Mouse (Mus musculus): ENCODE measurements around the gene Git1.
A peak's percentile ranks its signal among the peaks of the same experiment; 100 is the strongest.

The Git1 gene

DNA sequence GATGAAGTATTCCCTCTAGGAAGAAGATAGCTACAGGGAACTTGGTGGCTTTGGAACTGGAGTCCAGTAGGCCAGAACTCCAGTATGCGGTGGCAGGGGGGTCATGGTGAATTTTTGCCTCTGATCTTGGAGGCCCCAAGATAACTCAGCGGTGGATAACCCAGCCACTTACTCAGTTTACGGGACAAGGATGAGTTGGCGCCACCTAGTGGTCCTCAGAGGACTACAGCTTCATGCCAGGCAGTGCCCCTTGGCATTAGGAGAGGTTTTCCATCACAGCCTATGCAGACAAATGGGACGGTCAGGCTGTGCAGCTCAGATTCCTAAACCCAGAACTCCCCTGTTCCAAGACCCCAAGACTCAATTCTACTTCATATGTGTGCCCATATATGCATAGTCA is 8.0 kb downstream of the Git1 start:
- peak; percentile 65 to 66 for DNase-seq (ENCODE audit: low spot score in 2 of 2)

DNA sequence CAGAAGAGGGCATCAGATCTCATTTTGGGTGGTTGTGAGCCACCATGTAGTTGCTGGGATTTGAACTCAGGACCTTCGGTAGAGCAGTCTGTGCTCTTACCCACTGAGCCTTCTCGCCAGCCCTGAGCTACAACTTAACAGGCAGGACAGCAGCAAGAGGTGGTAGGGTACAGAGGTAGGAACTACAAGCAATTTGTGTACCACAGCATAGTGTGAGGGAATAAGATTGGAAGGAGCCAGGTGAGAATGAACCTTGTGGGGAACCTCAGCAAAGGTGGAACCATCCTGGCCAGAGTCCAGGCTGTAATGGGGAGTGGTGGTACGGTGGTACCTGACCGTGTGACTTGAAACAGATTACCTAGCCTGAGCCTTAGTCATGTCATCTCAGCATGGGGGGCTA is 8.6 kb downstream of the Git1 start:
- DNase-seq (ENCODE audit: low spot score in 2 of 2): no peak

DNA sequence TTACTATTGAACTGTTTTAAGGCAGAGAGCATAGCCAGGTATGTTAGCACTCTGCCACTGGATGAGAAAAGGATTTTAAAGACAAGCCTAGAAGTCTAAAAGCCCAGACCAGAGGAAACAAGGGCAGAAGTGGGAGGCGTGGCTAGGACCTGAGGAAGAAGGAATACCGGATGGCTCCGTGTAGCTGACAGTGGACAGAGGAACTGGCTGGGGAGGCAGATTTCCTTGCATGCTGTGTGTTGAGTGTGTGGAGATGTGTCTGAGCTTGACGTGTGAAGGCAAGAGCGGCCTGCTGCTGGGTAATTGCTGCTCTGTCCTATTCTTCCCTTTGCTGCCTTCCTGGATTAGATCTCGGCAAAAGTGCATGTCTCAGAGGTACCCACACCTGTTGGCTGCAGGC is 9.1 kb downstream of the Git1 start:
- DNase-seq (ENCODE audit: low spot score in 2 of 2): no peak

DNA sequence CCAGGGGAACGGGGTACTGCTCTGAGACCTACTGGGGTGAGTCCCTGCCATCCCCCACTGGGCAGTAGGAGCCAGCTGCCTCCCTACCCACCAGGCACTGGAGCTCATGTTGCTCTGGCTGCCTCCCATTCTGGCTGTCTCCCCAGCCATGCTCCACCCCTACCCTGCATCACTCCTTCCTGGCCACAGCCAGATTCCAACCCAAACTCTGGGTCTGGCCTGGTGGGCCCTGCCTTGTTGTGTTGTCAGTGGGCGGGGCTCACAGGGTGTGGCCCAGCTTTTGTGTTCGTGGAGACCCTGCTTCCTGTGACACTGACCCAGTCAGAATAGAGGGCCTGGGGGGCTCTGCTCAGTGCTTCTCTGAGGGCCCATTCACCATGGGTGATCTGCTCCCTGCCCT is 10.1 kb downstream of the Git1 start:
- DNase-seq (ENCODE audit: low spot score in 2 of 2): peak in 1 of 2 experiments; percentile 13

GRCm38 (mm10) chr11:77504377-77504776 is 11.0 kb downstream of the Git1 start:
- DNase-seq (ENCODE audit: low spot score in 2 of 2): no peak

DNA sequence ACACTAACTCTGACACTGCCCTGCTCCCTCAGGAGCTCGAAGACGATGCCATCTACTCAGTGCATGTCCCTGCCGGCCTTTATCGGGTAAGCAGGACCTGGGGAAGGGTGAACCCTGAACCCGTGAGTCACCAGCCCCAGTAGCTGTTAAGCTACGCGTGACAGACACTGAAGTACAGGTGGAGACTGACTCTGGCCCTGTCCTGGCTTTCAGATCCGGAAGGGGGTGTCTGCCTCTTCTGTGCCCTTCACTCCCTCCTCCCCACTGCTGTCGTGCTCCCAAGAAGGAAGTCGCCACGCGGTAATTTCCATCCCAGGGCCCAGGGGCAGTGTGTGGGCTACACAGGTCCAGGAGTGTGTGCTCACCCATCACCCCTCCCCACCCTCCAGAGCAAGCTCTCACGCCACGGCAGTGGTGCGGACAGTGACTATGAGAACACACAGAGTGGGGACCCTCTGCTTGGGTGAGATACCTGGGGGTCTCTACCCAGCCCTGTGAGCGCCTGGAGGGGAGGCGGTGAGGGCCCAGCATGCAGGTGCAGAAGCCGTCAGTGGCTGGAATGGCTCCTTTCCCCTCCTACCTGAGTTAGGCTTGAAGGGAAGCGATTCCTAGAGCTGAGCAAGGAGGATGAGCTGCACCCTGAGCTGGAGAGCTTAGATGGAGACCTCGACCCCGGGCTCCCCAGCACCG is 12.1 kb downstream of the Git1 start:
- no peak for DNase-seq (ENCODE audit: low spot score in 2 of 2)

- DNase-seq (ENCODE audit: low spot score in 2 of 2): no peak
These were observed 12.9 kb downstream of the Git1 start for GRCm38 (mm10) chr11:77506273-77506672.

- no peak for DNase-seq (ENCODE audit: low spot score in 2 of 2)
These were observed 13.6 kb downstream of the Git1 start for GRCm38 (mm10) chr11:77506941-77507340.

DNA sequence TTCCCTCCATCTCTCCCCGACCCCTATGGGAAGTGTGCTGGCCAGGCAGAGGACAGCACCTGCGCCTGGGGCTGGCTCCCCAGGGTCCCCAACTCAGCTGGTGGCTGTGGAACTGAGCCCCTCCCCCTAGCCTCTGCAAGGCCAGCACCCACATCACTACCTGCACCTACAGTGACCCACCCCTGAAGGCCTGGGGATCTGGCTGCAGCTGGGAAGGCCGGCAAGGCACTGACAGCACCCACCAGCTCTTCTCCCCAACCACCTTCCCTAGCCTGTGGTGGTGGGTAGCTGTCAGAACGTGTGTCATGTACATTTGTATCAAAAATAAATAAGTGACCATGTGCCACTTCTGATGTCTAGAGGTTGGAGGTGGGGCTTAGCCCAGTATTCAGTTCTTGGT is 14.1 kb downstream of the Git1 start:
- DNase-seq (ENCODE audit: low spot score in 2 of 2): peak in 1 of 2 experiments; percentile 22

- DNase-seq (ENCODE audit: low spot score in 2 of 2): peak; percentile 72 to 77
These were observed 15.0 kb downstream of the Git1 start for GRCm38 (mm10) chr11:77508068-77509021.

GRCm38 (mm10) chr11:77511336-77511735 is 18.0 kb downstream of the Git1 start:
- DNase-seq (ENCODE audit: low spot score in 2 of 2): no peak

GRCm38 (mm10) chr11:77512891-77513810 is 19.8 kb downstream of the Git1 start:
- peak in 1 of 2 experiments; percentile 44 for DNase-seq (ENCODE audit: low spot score in 2 of 2)

DNA sequence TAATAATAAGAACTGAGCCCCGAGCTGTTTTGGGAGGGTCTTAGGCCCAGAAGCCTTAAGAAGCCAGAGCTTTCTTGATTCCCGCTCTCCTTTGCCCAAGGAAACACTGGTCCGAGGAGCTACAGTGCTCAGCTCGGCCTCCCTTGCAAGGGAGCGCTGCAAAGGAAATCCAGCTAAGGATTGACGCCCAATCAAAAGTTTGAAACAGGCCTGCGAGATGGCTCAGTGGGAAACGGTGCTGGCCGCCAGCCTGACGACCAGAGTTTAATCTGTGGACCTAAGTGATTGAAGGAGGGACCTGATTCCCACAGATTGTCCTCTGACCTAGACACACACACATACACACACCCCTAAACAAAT is 20.4 kb downstream of the Git1 start:
- DNase-seq (ENCODE audit: low spot score in 2 of 2): no peak

GRCm38 (mm10) chr11:77514281-77514831 is 21.0 kb downstream of the Git1 start:
- DNase-seq (ENCODE audit: low spot score in 2 of 2): no peak

DNA sequence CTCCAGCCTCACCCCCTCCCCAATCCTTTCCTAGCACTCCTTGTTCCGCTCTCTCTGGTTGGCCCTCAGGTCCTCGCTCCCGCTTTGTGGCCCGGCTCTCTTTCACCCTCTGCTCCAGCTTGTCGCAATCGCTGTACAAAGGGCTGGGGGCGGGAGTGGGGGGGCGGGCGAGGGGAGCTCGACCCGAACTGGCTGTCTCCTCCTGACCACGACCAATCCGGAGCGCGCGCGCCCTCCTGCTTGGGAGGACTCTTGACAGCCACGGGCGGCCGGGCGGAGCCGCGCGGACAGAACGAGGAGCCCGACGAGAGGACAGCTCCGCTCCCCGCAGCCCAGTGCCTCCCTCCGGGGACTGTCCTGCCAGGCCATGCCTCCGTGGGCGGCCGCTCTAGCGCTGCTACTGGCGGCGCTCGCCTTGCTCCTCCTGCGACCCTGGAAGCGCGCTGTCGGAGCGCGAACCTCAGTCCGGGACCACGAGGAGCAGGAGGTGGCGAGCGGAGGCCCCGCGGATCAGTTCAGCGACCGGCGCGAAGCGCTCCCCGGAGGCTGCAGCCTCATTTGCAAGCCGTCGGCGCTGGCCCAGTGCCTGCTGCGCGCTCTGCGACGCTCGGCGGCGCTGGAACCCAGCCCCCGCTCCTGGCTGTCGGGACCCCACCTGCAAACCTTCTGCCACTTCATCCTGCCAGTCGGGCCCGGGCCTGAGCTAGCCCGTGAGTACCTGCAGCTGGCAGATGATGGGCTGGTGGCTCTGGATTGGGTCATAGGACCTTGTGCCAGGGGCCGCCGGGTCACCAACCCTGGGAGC is 21.7 kb downstream of the Git1 start, which contains the start of gene Abhd15:
Abhd15 (plus strand) TSS at position 290 of the 805 bp plus-strand sequence.
- peak in 1 of 2 experiments; percentile 54 for DNase-seq (ENCODE audit: low spot score in 2 of 2)

GRCm38 (mm10) chr11:77515637-77516552 is 22.5 kb downstream of the Git1 start, which contains the start of gene Trp53i13:
Trp53i13 (minus strand) TSS chr11:77515980.
- no peak for DNase-seq (ENCODE audit: low spot score in 2 of 2)

DNA sequence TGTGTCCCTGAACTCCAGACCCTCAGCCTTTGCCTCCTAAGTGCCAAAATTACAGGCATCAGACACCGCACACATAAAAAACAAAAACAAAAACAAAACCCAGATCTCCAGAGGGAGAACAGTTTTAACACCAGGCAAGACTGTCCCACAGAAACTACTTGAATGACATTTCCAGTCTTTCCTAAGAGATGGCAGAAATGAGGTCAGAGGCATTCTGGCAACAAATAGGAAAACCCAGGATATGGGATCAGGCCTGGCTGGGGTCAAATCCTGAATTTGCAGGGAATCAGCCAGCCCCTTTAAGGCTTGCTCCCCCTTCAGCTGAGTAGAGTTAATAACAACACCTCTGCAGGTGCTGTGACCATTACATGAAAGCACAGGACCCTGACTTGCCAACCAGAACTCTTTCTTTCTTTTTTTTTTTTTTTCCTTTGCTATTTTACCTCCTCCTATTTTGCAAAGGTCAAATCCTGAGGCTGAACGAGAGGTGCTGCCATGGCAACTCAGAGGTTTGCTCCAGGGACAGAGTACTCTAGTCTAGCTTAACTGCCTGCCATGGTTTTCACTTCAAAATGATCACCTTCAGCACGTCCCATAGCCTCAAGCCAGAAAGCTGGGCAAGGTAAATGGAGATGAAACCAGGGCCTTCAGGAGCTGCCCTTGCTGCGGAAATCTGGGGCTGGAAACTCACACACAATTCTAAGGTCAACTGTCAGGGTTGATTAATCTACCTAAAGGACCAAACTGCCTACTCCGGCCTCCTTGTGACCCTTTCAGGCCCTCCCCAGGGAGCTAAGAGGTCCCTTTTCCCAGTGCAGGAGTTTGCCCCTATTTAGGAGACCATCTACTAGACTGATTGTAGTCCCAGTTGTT is 23.4 kb downstream of the Git1 start:
- no peak for DNase-seq (ENCODE audit: low spot score in 2 of 2)

DNA sequence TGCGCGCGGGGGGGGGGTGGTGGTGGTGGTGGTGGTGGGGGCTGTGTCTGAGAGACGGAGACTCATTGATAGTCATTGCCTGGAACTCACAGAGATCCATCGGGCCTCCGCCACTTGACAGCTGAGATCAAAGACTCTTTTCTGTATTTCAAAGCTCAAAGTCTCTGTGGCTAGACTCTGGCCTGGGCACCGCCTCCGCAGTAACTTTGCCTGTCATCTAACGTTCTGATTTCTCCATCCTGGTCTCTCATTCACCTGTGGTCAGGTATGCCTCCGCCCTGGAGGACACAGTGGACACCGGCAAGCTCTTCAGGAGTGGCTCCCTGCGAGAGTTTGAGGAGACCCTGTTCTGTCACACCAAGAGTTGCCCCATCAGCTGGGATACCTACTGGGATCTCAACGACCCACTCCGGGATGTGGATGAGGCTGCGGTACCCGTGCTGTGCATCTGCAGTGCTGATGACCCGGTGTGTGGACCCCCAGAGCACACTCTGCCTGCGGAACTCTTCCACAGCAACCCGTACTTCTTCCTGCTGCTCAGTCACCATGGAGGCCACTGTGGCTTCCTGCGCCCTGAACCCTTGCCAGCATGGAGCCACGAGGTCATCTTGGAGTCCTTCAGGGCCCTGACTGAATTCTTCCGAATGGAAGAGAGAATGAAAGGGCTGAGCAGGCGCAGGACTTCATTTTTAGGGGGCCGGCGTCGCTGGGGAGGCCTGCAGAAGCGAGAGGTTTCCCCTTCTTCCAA is 24.9 kb downstream of the Git1 start:
- no peak for DNase-seq (ENCODE audit: low spot score in 2 of 2)
